Mouse (Mus musculus) G1E (cell line): ENCODE measurements at regions not wholly inside any gene's neighbourhood (a gene's known extent, or its start where the extent isn't known, plus 50 kb on each side); places are given as distances from the start of the nearest gene placed in this dataset.

Experiments
- ATAC-seq: 2 replicates; pipeline ENCODE4 v1.8.0; 2016; ENCODE audit warnings: mild to moderate bottlenecking; ENCODE audit not compliant: insufficient number of reproducible peaks, poor library complexity, low FRiP score, severe bottlenecking; ENCODE audit errors: extremely low read depth
- DNase-seq: peaks from one replicate; pipeline ENCODE4 v3.0.0; 2012; ENCODE audit warnings: low spot score
- H3K27me3 ChIP-seq: 2 replicates; pipeline ENCODE4 v1.6.1; 2012; ENCODE audit warnings: mild to moderate bottlenecking, low read length, inconsistent platforms; ENCODE audit not compliant: insufficient read depth
- H3K36me3 ChIP-seq: replicated peaks from 2 replicates; pipeline ENCODE3; 2012; ENCODE audit warnings: mild to moderate bottlenecking, inconsistent platforms
- H3K4me1 ChIP-seq: 2 replicates; pipeline ENCODE4 v1.6.1; 2012; ENCODE audit warnings: low read depth, low read length, inconsistent platforms, mixed read lengths; ENCODE audit not compliant: insufficient read depth
- H3K4me3 ChIP-seq: 2 replicates; pipeline ENCODE4 v1.5.1; 2012; ENCODE audit warnings: low read depth, mild to moderate bottlenecking, inconsistent platforms, low read length, moderate library complexity, mixed read lengths
- H3K9me3 ChIP-seq: replicated peaks from 2 replicates; pipeline ENCODE4 v1.6.1; 2012; ENCODE audit warnings: inconsistent platforms
- CTCF ChIP-seq: IDR thresholded peaks from 2 replicates; pipeline ENCODE4 v1.5.1; 2012; ENCODE audit warnings: low read depth, low read length, inconsistent platforms, mixed read lengths
- GATA1 ChIP-seq: IDR thresholded peaks from 2 replicates; pipeline ENCODE4 v1.6.1; 2012; ENCODE audit warnings: borderline replicate concordance, low read length, inconsistent platforms, mixed read lengths
- GATA2 ChIP-seq: IDR thresholded peaks from 2 replicates; pipeline ENCODE4 v1.6.1; 2012; ENCODE audit warnings: low read depth, low read length, inconsistent platforms, borderline replicate concordance
- POLR2AphosphoS5 ChIP-seq: IDR thresholded peaks from 2 replicates; pipeline ENCODE4 v1.6.1; 2012; ENCODE audit warnings: low read depth, low read length, inconsistent platforms; ENCODE audit not compliant: insufficient replicate concordance
- TAL1 ChIP-seq: conservative IDR thresholded peaks from 2 replicates; pipeline ENCODE4 v1.6.1; 2012; ENCODE audit warnings: low read depth, low read length, inconsistent platforms, mixed read lengths

GRCm38 (mm10) chr1:102757941-102758340 is 2010.4 kb upstream of the Cdh20 start:
- no peak for TF ChIP-seq GATA1
- no peak for TF ChIP-seq CTCF
- no peak for TF ChIP-seq GATA2
- no peak for TF ChIP-seq TAL1
- no peak for TF ChIP-seq POLR2AphosphoS5
- peaks cover 7% of the 10 kb centered on the region for H3K9me3 ChIP-seq
- H3K4me1 ChIP-seq = no peaks in the 10 kb centered on the region
- H3K4me3 ChIP-seq = no peak overlapping the region
- H3K27me3 ChIP-seq = no peaks in the 10 kb centered on the region
- H3K36me3 ChIP-seq = no peaks in the 10 kb centered on the region
- ATAC-seq (no peak), DNase-seq (no peak)
